Mouse (Mus musculus): Measurements from ENCODE around the gene Vwa2.

GRCm38 (mm10) chr19:56842974-56843373, 31.1 kb upstream of the Vwa2 start:
- TF ChIP-seq EP300 (IDR thresholded peaks at IDR 0.05; ENCODE audit: insufficient read depth, low read depth, low read length) (no peak), CTCF (IDR thresholded peaks at IDR 0.05; ENCODE audit: low read depth, low read length) (no peak), POLR2A (IDR thresholded peaks at IDR 0.05; ENCODE audit: insufficient read depth, low read length) (no peak)
